Mouse (Mus musculus) heart, embryonic 15.5 days (tissue): ENCODE data around the gene Timp3. TPM values are rescaled to one million over a fixed set of nuclear protein-coding genes. Genes with fewer than 3 reads are reported as not detected.
A peak's percentile ranks its signal among the peaks of the same experiment; 100 is the strongest.

Experiments
- ATAC-seq: fragments of 200-750 bp; cut with Nextera tagmentation; replicated peaks from 2 replicates; pipeline ENCODE4 v1.8.0; 2017; ENCODE audit warnings: low read depth, moderate TSS enrichment; ENCODE audit not compliant: insufficient number of reproducible peaks, insufficient read depth, low FRiP score
- H3K27ac ChIP-seq: fragments of 300-500 bp; sonication (generic); 2 replicates; pipeline ENCODE4 v1.5.1; 2015; ENCODE audit warnings: mild to moderate bottlenecking, inconsistent platforms
- H3K27me3 ChIP-seq: fragments of 300-500 bp; sonication (generic); 2 replicates; pipeline ENCODE4 v1.6.1; 2015; ENCODE audit warnings: inconsistent platforms
- H3K36me3 ChIP-seq: fragments of 300-500 bp; sonication (generic); 2 replicates; pipeline ENCODE4 v1.6.1; 2015; ENCODE audit warnings: mild to moderate bottlenecking, inconsistent platforms
- H3K4me1 ChIP-seq: fragments of 300-500 bp; sonication (generic); replicated peaks from 2 replicates; pipeline ENCODE4 v1.6.1; 2015; ENCODE audit warnings: inconsistent platforms
- H3K4me2 ChIP-seq: fragments of 300-500 bp; sonication (generic); 2 replicates; pipeline ENCODE4 v1.6.1; 2015; ENCODE audit warnings: inconsistent platforms, mild to moderate bottlenecking, moderate library complexity
- H3K4me3 ChIP-seq: fragments of 300-500 bp; sonication (generic); 2 replicates; pipeline ENCODE4 v1.5.1; 2015; ENCODE audit warnings: mild to moderate bottlenecking, inconsistent platforms
- H3K9ac ChIP-seq: fragments of 300-500 bp; sonication (generic); 2 replicates; pipeline ENCODE4 v1.6.1; 2015; ENCODE audit warnings: mild to moderate bottlenecking, inconsistent platforms
- H3K9me3 ChIP-seq: fragments of 300-500 bp; sonication (generic); replicated peaks from 2 replicates; pipeline ENCODE4 v1.6.1; 2016; ENCODE audit warnings: inconsistent platforms
- WGBS: fragments of 180-500 bp; shearing (Covaris S2); methylation state at CpG from one replicate; pipeline ENCODE4 v1.1.7; 2015; ENCODE audit warnings: mixed read lengths; 5-methylcytosine and 5-hydroxymethylcytosine counted together
- polyA plus RNA-seq: library from polyadenylated mRNA; unstranded; fragments of >200 nt; fragmentation: Nextera tagmentation; extraction: Ambion mirVana; gene quantifications from 2 replicates; pipeline ENCODE4 v1.2.1, GENCODE M21; 2015

The Timp3 gene
- polyA plus RNA-seq, 1 experiment from 2014 or later = 78.8 TPM

GRCm38 (mm10) chr10:86277327-86277726 is 22.8 kb upstream of the Timp3 start:
- ATAC-seq = no peak
- H3K9ac ChIP-seq = no peak overlapping the region
- H3K36me3 ChIP-seq = no peaks in the 10 kb centered on the region
- no peak overlapping the region for H3K27ac ChIP-seq
- H3K9me3 ChIP-seq = no peaks in the 10 kb centered on the region
- 84% methylated on average over 5 of the region's 5 CpGs for WGBS
- no peak overlapping the region for H3K4me3 ChIP-seq
- H3K27me3 ChIP-seq = no peaks in the 10 kb centered on the region
- H3K4me1 ChIP-seq = peaks cover 10% of the 10 kb centered on the region; the same call in 1 of the 2 replicates
- H3K4me2 ChIP-seq = no peak overlapping the region

- no peaks in the 10 kb centered on the region for H3K27me3 ChIP-seq
- H3K4me3 ChIP-seq = no peak overlapping the region
- H3K4me2 ChIP-seq = no peak overlapping the region
- no peaks in the 10 kb centered on the region for H3K9me3 ChIP-seq
- WGBS = 77% methylated on average over 2 of the region's 2 CpGs
- no peak overlapping the region for H3K27ac ChIP-seq
- H3K4me1 ChIP-seq = peaks cover 8% of the 10 kb centered on the region; the same call in 1 of the 2 replicates
- H3K9ac ChIP-seq = no peak overlapping the region
- ATAC-seq = no peak
- H3K36me3 ChIP-seq = no peaks in the 10 kb centered on the region
These were observed 21.7 kb upstream of the Timp3 start for GRCm38 (mm10) chr10:86278481-86278880.

GRCm38 (mm10) chr10:86279579-86280168 is 20.5 kb upstream of the Timp3 start:
- Histone ChIP-seq H3K4me2 (no peak overlapping the region), H3K27me3 (no peaks in the 10 kb centered on the region), H3K4me3 (no peak overlapping the region), H3K27ac (no peak overlapping the region), H3K9me3 (no peaks in the 10 kb centered on the region), H3K36me3 (no peaks in the 10 kb centered on the region), H3K4me1 (no peaks in the 10 kb centered on the region), H3K9ac (no peak overlapping the region)
- WGBS = 82% methylated on average over 7 of the region's 7 CpGs
- no peak for ATAC-seq

GRCm38 (mm10) chr10:86281238-86281637 is 18.9 kb upstream of the Timp3 start:
- Histone ChIP-seq H3K27ac (no peak overlapping the region), H3K9ac (no peak overlapping the region), H3K4me2 (no peak overlapping the region), H3K9me3 (no peaks in the 10 kb centered on the region), H3K4me1 (no peaks in the 10 kb centered on the region), H3K4me3 (no peak overlapping the region), H3K27me3 (no peaks in the 10 kb centered on the region), H3K36me3 (no peaks in the 10 kb centered on the region)
- ATAC-seq = no peak
- 81% methylated on average over 8 of the region's 8 CpGs for WGBS

GRCm38 (mm10) chr10:86286508-86286907 is 13.7 kb upstream of the Timp3 start:
- 72% methylated on average over 7 of the region's 7 CpGs for WGBS
- no peak overlapping the region for H3K4me3 ChIP-seq
- no peak overlapping the region for H3K27ac ChIP-seq
- no peak overlapping the region for H3K9ac ChIP-seq
- no peaks in the 10 kb centered on the region for H3K27me3 ChIP-seq
- no peaks in the 10 kb centered on the region for H3K36me3 ChIP-seq
- H3K4me2 ChIP-seq = no peak overlapping the region
- H3K9me3 ChIP-seq = no peaks in the 10 kb centered on the region
- H3K4me1 ChIP-seq = no peaks in the 10 kb centered on the region
- no peak for ATAC-seq

- no peaks in the 10 kb centered on the region for H3K36me3 ChIP-seq
- WGBS = 69% methylated on average over 8 of the region's 8 CpGs
- H3K27ac ChIP-seq = no peak overlapping the region
- no peak overlapping the region for H3K4me3 ChIP-seq
- H3K27me3 ChIP-seq = no peaks in the 10 kb centered on the region; the same call in 1 of the 2 replicates
- no peak overlapping the region for H3K9ac ChIP-seq
- no peaks in the 10 kb centered on the region for H3K9me3 ChIP-seq
- ATAC-seq = no peak
- no peaks in the 10 kb centered on the region for H3K4me1 ChIP-seq
- no peak overlapping the region for H3K4me2 ChIP-seq
These were observed 9.9 kb upstream of the Timp3 start for GRCm38 (mm10) chr10:86290109-86290771.

- H3K36me3 ChIP-seq = no peaks in the 10 kb centered on the region
- WGBS = 71% methylated on average over 1 of the region's 1 CpGs
- no peak overlapping the region for H3K4me2 ChIP-seq
- no peak for ATAC-seq
- H3K4me3 ChIP-seq = no peak overlapping the region
- no peak overlapping the region for H3K9ac ChIP-seq
- H3K27ac ChIP-seq = no peak overlapping the region
- no peaks in the 10 kb centered on the region for H3K9me3 ChIP-seq
- H3K27me3 ChIP-seq = no peaks in the 10 kb centered on the region; the same call in 1 of the 2 replicates
- H3K4me1 ChIP-seq = peaks cover 8% of the 10 kb centered on the region
These were observed 6.3 kb upstream of the Timp3 start for GRCm38 (mm10) chr10:86293880-86294279.

GRCm38 (mm10) chr10:86294599-86295365 is 5.4 kb upstream of the Timp3 start:
- H3K4me3 ChIP-seq = no peak overlapping the region
- H3K36me3 ChIP-seq = no peaks in the 10 kb centered on the region
- peaks cover 9% of the 10 kb centered on the region for H3K4me1 ChIP-seq
- no peaks in the 10 kb centered on the region for H3K9me3 ChIP-seq
- H3K4me2 ChIP-seq = no peak overlapping the region
- no peak for ATAC-seq
- 65% methylated on average over 10 of the region's 10 CpGs for WGBS
- no peaks in the 10 kb centered on the region; the same call in 1 of the 2 replicates for H3K27me3 ChIP-seq
- H3K27ac ChIP-seq = no peak overlapping the region
- H3K9ac ChIP-seq = no peak overlapping the region

GRCm38 (mm10) chr10:86295454-86296098 is 4.6 kb upstream of the Timp3 start:
- Histone ChIP-seq H3K27ac (no peak overlapping the region), H3K4me1 (peaks cover 13% of the 10 kb centered on the region), H3K36me3 (no peaks in the 10 kb centered on the region), H3K9me3 (no peaks in the 10 kb centered on the region), H3K4me3 (peak overlapping the region; percentile 30), H3K27me3 (no peaks in the 10 kb centered on the region; the same call in 1 of the 2 replicates), H3K9ac (peak overlapping the region; percentile 60), H3K4me2 (peak overlapping the region; percentile 66)
- WGBS = 28% methylated on average over 13 of the region's 13 CpGs
- no peak for ATAC-seq

GRCm38 (mm10) chr10:86296111-86296510 is 4.1 kb upstream of the Timp3 start:
- Histone ChIP-seq H3K9ac (peak overlapping the region; percentile 60), H3K4me3 (peak overlapping the region; percentile 30), H3K4me2 (peak overlapping the region; percentile 66), H3K9me3 (no peaks in the 10 kb centered on the region), H3K27me3 (no peaks in the 10 kb centered on the region; the same call in 1 of the 2 replicates), H3K27ac (no peak overlapping the region), H3K4me1 (peaks cover 13% of the 10 kb centered on the region), H3K36me3 (no peaks in the 10 kb centered on the region)
- 0 out of 2 replicates have a peak, but pooled peaks have one; percentile 23 for ATAC-seq
- WGBS = 4% methylated on average over 14 of the region's 14 CpGs

GRCm38 (mm10) chr10:86297307-86297706 is 2.9 kb upstream of the Timp3 start:
- 82% methylated on average over 2 of the region's 2 CpGs for WGBS
- Histone ChIP-seq H3K4me1 (peaks cover 21% of the 10 kb centered on the region), H3K36me3 (no peaks in the 10 kb centered on the region), H3K4me3 (no peak overlapping the region), H3K9me3 (no peaks in the 10 kb centered on the region), H3K4me2 (no peak overlapping the region), H3K9ac (no peak overlapping the region), H3K27ac (no peak overlapping the region), H3K27me3 (no peaks in the 10 kb centered on the region; the same call in 1 of the 2 replicates)
- no peak for ATAC-seq
